Mouse (Mus musculus) left cerebral cortex, postnatal 14 days (tissue): ENCODE results near the gene Slc40a1. TPM values are rescaled to one million over a fixed set of nuclear protein-coding genes. Genes with fewer than 3 reads are reported as not detected.

Experiments
- DNase-seq, 2 experiments: peaks; one replicate each; pipeline ENCODE4 v3.0.0; 2021 to 2022; ENCODE audit warnings: low spot score in 2 of 2, mixed read lengths in 1 of 2
- intact Hi-C: fragments of 180-260 bp; cut with DNase I; formaldehyde crosslinking; loops from one replicate; pipeline ENCODE4 v1.15.1; 2025
- total RNA-seq, 2 experiments: library from RNA; stranded (reverse); gene quantifications; 2 replicates each; pipeline ENCODE4 v1.2.3; 2021

The Slc40a1 gene
- total RNA-seq, 2 experiments from 2014 or later, result 17.8 to 19.2 TPM

DNA sequence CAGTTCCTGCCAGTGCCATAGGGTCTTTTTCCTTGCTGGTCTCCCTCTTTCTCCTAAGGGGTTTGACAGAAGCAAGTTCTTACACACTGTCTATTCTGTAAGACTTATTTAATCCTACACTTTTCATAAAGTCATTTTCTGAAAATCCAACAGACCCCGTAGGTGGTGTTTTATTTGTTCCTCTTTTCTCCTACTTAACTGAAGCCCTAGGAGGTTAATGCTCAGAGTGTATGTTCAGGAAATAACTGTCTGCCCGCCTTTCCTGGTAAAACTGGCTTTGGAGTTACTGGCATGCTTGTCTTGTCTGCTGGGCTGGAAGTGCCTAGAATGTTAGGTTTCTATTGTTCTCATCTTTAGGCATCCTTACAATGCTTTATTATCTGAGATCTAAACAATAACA lies 34.3 kb downstream of the Slc40a1 start:
- intact Hi-C loops, result no loop called here
- no peak for DNase-seq

DNA sequence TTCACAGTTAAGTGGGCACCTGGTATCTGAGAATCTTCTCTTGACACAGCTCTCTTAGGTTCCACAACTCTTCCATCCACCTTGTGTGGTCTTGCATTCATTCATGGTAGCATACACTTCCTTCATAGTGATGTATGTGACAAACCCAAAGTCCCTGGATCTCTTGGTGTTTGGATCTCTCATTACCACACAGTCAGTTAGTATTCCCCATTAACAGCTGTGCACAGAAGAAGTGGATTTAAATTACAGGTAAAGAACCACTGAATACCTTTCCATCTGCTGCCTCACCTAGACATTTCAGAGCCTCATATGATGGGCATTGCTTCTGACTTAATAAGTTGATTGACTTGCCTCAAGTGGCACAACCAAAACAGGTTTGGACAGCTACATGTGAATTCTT lies 36.1 kb downstream of the Slc40a1 start, which contains the start of gene Gm5269:
Gm5269 (minus strand) TSS at position 101 of the 400 bp plus-strand sequence.
- no peak for DNase-seq
- intact Hi-C loops, result no loop called here

DNA sequence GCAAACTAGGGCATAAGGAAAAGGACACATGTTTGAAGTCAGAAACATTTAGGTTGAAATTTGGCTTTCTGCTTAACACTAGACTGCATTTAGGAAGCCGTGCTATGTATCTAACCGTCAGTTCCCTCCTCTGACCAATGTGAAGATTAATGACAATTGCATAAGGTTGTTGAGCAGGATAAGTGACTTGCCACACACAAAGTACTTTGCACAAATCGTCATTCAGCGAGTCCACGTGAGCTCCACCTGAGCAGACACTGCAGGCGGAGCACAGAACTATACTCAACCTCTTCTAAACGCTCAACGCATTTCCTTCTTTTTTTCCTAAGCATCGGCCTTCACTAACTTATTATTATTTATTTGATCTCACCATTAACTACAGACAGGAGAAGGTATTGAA lies 39.5 kb downstream of the Slc40a1 start:
- DNase-seq, result no peak
- intact Hi-C loops, result no loop called here

DNA sequence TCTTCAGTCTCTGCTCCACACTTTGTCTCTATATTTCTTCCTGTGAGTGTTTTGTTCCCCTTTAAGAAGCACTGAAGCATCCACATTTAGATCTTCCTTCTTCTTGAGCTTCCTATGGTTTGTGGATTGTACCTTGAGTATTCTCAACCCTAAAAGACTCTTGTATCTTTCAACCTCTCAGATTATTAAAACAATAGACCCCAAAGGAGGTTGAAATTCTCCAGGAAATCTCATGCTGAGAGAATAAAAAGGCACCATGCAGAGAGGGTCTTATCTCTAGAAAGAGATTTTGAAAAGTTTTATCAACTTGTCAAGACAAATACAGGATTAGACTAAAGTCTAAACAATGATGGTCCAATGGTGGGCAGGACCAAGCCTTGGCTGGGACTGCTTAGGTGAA lies 42.9 kb downstream of the Slc40a1 start:
- intact Hi-C loops, result no loop called here
- no peak for DNase-seq

DNA sequence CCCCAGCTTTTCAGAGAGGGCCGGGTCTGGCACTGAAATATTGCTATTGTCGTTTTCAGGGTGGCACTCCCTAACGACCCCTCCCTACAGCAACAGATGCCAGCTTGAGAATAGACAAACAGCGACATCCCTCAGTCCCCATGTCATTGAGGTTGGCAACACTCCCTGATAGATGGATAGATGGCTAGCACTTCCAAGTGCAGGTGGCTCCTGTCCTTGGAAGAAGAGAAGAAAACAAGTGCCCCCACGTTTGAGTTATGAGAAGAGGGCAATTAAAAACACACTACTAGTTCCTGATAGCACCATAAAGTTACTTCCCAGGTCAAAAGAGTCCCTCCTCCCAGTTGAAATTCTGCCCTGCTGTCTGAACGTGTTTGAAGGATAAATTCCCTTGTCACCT lies 44.2 kb downstream of the Slc40a1 start:
- intact Hi-C loops, result no loop called here
- DNase-seq, result no peak

DNA sequence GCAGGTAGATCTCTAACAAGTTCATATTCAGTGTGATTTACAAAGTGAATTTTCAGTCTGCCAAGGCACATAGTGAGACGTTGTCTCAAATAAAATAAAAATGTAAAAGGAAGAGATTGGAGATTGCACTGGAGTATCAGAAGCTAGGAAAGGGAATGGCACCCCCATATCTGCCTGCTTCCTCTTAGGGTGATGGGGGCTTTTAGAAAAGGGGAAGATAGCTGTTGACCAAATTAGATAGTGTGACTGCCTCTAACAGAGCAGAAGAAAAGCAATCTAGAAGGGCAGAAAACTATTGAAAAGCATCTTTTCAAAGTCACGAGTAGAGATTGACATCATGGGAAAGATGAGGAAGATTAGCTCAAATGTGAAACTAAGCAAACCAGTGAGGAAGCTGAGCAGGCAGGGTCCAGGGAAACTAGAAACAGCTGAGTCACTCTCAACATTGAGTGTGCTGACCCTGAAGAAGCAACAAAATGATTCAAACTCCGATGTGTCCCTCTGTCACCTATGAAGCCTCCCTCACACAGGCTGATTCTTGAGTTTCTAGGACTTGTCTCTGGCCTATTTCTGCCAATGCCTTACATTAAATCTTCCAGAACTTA lies 45.0 kb downstream of the Slc40a1 start:
- DNase-seq, result no peak
- intact Hi-C loops, result no loop called here

DNA sequence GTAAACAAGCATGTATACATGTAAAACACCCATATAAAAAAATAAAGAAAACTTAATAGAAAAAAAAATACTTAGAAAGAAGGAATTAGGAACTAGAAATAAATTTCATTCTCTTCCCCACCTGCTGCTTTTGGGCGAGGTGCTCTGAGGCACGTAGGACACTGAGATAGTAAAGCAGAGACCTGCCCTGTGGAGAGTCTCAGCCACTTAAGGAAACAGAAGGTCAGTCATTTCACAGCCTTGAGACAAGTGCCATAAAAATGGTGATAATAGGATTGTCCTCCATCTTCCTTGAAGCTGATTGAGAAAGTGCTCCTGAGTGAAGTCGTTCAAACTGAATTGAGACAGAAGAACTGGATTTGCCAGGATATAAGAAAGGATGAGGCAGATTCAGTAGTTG lies 48.9 kb downstream of the Slc40a1 start:
- intact Hi-C loops, result no loop called here
- DNase-seq, result no peak

DNA sequence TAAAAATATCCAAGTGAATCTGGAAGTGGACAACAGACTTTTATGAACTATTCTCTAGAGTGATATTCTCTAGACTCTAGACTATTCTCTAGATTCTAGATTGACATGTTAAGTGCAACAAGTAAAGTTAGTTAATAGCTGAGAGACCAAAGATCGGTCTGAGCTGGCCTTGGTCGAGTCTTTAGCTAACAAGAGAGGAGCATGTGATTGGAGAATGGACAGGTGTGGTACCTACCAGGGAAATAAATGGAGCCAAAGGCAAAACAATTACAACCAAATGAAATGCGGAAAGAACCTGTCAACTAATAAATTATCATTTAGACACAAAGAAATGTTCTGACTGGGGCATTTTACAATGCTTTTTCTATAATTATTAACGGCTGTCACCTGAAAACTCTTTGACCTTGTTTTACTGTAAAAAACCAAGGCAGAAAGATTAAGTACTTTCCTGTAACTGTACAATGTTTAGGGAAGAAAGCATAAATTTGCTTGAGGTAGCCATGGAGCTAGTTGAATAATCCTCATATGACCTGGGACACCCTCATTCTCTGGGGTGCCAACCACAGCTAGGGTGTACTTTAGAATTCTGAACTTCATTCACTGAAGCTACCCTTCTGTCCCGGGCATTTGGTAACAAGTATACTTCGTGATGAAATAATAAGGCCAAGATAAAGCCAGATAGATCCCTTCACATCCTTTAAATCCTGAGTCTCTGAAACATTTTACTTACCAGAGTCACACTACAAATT lies 49.7 kb downstream of the Slc40a1 start:
- no peak for DNase-seq
- intact Hi-C loops, result no loop called here

DNA sequence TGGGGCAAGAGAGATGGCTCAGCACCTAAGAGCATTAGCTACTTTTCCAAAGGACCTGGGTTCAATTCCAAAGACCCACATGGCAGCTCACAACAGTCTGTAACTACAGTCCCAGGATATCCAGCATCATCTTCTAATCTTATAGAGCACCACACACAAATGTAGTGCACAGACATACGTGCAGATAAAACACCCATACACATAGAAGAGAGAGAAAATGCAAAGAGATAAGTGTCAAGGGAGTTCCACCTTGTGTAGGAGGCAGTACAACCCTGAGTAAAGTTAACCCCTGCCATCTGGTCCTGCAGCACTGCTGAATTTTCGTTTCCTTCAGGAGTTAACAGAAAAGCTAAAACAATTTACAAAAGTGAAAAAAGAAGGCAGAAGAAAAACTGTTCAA lies 50.7 kb downstream of the Slc40a1 start:
- DNase-seq, result no peak
- intact Hi-C loops, result no loop called here

DNA sequence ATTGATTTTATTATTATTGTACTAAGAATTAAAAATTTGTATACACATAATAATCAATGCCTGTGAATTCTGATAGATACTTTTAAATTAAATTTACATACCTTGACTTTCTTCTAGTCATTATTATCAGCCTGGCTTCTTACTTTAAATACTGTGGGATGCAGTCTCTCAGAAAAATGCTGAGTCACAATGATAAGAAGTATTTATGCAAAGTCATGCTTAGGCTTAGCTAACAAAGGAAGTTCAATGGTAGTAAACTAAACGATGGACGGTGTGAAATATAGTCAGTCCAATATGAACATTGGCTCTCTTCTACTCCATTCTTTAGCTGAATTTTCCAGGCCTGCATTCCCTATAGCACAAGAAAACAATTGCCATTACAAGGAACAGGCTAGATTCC lies 53.1 kb downstream of the Slc40a1 start:
- intact Hi-C loops, result no loop called here
- no peak for DNase-seq

DNA sequence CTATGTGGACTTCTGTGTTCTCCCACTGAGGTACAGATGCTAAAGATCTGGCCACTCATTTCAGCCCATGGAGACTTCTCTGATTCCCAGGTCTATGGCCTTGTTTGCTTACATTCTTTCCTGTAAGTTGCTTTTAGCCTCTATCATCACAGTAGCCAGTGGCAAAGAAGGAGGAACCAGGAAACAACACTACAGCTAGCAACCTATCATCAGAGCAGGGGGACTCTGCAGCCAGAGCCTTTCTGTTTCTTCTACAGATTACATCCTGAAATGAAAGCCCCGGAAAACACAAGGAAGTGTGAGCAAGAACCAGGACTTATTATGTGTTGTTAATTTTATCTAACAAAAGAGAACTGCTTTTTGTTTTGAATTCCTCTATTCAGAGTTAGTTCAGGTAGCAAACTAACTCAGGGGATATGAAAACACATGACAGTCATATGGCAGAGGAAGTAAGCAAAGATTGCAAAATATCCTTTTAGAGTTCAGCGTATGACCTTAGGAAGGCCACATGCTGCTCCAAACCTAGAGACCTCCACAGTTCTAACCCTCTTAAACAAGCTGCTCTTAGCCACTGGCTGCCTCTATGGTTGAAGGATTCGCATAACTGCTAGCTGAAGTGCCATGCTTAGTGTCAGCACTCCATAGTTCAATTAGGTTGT lies 57.7 kb downstream of the Slc40a1 start:
- DNase-seq, result no peak
- intact Hi-C loops, result no loop called here

DNA sequence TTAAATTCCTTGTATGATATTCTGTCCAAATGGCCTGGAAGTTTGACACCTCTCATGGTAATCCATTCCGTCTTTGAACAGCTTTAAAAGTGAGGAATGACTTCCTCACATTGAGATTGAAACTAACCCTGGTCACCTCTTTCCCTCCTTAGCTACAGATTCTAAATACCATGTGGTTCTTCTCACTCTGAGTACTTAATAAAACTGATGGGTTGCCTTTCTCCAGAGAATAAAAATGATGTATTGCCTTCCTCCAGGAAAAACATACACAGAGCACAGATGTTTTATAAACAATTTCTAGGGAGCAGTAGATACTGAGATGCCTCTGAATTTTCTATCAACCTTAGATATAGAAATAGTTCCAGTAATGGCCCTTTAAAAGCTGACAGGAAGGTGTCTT lies 58.3 kb downstream of the Slc40a1 start:
- no peak for DNase-seq
- intact Hi-C loops, result no loop called here

DNA sequence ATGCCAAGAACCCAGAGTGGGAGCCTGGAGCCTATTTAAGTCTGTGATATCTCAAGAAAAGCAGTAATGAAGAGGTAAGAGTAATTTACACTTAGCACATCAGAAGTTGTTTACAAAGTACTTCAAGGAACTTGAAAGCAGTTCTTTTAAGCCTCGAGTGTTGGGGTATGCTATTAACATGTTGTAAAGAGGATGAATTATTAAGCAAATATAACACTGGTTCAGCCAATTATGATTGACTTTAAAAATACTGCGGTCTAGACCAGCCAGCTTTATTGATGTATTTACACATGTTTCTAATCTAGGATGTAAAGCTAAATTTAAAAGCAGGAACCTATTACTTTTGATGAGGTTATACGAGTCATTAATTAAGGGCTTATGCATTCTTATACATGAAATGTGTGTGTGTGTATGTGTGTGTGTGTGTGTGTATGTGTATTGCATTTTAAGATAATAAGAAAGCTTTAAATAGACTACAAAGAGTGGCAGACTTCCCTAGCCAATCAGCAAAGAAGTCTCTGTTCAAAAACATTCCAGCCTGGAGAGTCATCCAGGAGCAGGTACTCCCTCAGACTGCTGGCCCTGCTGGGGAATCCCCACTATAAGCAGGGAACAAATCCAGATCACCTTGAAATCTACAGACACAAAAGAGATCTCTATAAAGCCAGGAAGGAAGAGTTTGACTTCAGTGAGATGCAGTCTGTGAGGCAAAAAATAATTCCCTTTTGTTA lies 59.9 kb downstream of the Slc40a1 start:
- DNase-seq, result no peak
- intact Hi-C loops, result no loop called here

DNA sequence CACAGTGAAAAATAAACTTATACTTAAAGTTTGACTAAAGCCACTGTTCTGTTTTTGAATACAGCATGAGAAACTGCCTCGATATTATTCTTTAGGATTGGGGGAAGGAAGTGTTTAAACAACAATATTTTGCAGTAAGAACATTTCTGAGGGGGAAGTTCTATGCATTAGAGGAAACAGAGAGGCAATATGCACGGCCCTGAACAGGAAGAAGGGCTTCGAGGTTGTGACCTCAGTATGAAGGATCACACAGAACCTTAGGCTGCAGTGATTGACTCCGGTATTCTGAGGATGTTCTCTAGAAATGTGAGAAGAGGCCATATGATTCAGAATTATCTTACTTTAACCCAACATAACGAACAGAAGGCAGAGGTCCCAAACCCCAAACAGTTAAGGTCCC lies 60.6 kb downstream of the Slc40a1 start:
- intact Hi-C loops, result no loop called here
- no peak for DNase-seq

DNA sequence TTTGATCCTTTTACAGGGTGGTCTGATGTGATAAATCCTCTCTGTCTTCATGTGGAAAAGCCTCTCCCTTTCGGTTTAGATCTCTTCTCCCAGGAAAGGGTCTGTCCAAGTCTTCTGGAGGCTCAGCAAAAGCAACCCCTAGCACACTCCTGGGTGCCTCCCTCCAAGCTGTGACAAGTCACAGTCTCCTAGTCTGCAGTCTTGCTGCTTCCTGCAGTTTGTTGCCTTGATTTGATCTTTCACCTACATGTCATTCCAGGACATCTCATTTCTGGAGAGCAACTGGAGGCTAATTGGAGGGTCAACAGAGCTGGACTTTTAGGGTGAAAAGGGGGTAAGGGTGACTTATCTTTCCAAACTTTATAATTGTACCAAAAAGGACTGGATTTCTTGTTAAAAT lies 61.0 kb downstream of the Slc40a1 start:
- no peak for DNase-seq
- intact Hi-C loops, result no loop called here

DNA sequence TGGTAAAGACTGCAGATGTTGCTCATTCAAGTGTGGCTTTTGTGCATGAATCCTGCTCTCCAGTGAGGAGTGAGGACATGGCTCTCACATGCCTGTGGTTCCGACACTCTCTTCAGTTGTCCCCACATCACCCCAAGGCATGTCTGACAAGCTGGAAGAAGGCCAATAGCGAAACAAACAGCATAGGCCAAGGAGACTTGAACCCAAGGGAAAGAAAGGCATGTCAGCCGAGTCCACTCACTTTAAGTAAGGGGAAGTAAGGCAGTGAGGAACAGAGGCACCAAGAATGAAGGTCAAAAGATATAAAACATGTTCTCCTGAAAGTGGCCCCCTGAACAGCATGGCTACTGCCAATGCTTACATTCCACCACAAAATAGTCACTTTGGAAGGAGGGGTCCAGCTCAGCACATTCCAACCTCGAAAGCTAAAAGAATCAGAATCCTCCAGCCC lies 61.7 kb downstream of the Slc40a1 start:
- no peak for DNase-seq
- intact Hi-C loops, result no loop called here

DNA sequence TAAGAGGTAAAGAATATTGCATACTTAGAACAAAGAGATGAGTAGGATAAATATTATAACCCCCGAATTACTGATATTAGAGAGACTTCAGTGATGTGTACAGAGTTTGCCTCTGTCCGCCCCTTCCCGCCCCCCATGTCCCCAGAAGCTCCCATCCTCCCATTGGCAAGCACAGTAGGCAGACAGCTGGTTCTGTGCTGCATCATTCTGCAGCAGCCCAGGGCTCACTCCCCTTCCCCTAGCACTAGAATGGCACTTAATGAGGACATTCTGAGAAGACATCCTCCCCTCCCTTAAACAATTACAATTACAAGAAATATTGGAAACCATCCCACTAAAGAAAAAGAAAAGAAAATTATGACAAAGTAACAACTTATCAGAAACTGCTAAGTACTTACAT lies 62.7 kb downstream of the Slc40a1 start:
- DNase-seq, result no peak
- intact Hi-C loops, result no loop called here

DNA sequence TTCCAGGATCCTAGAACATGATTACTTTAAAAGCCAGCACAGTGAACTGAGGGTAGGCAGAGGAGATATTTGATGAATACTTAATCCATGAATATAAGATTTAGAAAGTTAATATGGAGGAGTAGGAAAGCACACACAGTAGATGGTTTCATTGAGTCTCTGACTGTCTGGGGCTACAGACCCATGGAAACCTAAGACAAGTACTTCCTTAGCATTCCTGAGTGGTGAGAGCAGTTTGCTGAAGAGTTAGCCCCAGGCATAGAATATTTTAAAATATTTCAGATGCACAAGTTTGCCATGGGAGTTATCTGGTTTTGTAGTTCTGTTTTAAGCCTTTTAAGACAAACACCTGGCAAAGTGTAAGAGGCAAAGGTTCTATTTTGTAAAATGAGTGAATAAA lies 65.2 kb downstream of the Slc40a1 start:
- intact Hi-C loops, result no loop called here
- no peak for DNase-seq

DNA sequence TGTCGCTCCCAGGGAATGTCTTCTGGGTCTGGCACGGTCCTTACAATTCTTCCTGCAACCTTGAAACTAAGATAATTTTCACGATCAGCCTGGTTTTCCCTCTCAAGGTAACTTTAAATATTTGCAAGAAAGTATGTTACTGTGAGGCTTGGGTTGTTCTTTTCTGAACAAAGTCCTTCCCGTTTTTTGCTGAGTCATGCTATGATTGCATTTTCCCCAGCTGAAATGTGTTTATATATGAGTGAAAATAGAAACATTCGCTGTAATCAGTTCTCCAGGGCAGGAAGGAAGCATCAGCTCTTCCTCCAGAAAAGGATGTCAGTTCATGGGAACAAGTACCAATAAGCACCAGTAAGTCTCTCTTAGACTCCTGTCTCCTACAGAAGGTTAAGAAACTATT lies 66.0 kb downstream of the Slc40a1 start:
- intact Hi-C loops, result no loop called here
- no peak for DNase-seq
